Mouse (Mus musculus): ENCODE measurements around the gene Pank2.
A peak's percentile ranks its signal among the peaks of the same experiment; 100 is the strongest.
"Not testable (repeated sequence)": the region's sequence is repeated elsewhere in the genome, so short reads cannot be mapped to it uniquely, and the experiment has no call there.

Gene Pank2

DNA sequence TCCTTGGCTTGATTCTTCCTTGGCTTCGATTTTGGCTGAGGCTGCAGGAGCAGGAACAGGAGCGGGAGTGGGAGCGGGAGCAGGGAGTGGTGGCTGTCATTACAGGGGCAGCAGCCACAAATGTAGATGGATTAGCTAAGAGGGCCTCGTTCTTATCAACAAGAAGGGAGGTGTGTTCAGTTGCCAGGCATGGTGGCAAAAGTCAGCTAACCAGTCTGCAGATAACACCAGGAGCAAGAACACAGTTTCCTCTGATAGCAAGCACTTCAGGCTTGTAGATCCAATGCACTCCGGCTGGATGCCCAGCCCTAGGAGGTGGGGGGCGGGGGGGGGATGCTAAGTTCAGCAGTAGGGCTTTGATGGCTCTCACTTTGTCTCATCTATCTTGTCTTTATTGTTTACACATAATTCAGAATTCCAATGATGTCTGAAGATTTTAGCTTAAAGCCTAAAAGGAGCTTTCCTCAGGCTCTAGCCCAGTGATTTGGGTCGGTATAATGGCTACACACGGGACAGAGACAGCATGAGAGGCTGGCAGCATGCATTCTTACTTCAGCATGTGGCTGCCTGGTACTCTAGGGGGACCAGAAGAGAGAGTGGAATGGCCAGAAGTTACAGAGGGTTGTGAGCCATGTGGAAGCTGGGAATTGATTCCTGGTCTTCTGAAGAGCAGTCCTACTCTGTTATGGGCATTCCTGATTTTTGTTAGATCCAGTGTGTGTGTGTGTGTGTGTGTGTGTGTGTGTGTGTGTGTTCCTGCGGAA lies 1.6 kb upstream of the Pank2 start:
- no peak for DNase-seq (ENCODE audit: low read depth, low spot score)

DNA sequence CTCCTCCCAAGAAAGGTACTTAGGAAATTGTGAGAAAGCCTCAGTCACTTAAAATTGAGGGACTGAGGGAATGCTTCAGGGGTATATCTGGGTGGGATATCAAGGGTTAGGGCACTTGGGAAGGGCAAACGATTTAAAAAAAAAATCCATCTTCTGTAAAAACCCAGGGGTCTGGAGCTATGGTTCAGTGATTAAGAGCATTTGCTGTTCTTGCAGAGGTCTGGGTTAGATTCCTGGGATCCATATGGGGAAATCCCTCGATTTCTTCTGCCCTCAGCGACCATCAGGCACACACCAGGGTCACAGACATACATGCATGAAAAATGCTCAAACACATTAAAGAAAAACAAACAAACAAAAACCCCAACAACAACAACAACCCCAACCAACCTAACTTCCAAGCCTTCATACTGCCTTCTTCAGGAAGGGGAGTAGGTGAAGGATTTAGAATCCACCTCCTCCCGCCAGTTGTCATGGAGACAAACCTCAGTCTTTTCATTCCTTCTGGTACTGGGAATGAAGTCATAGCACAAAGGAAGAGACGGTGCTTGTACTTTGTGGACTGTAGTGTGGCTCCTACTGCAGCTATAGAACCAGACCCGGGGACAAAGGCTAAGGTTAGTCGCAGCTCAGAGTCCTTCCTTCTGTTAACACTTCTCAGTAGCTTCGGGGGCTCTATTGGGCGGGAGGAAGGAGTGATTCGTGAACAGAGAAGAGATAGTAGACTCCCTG lies 648 bp upstream of the Pank2 start:
- no peak for DNase-seq (ENCODE audit: low read depth, low spot score)

DNA sequence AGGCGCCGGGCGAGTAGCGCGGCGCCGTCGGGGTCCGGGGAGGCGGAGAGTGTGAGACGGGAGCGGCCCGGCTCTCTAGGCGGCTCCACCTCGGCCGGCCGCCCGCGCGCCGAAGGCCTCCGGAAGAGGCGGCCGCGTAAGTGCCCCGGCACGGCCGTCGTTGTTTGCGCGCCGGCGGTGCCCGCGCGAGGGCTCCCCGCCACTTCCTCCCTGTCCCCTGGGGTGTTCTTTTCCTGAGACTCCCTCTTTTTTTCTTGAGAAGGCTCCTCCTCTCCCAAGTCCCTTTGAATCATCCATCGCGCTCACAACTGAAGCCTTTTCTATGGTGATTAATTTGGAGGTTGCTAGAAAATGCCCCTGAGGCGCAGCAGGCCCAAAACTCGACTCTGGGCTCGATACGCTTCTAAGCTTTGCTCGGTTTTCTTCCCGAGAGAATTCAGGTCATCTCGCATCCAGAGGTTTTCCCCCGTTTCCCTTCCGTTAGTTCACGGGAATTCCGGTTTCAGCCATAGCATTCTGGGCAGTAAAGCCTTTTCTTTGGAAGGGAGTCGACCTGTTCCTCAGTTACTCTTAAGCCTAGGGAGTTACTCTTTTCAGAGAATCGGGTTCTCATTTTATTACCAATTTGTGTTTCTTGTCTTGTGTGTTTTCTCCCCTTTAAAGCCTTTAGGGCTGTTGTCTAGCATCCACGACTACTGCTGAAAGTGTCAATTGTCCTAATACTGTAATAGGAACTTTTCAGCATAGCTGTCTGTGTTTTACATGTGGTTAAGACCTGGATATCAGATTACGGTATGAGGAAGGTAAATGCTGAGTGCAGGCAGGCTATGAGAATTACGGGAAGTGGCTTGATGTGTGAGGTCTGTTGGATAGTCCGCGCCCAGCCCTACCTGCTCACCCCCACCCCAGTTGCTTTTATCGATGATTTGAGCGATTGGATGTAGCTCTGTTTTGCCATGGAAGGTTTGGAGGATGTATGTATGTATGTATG lies 680 bp downstream of the Pank2 start:
- DNase-seq (ENCODE audit: low read depth, low spot score) = peak; percentile 42

DNA sequence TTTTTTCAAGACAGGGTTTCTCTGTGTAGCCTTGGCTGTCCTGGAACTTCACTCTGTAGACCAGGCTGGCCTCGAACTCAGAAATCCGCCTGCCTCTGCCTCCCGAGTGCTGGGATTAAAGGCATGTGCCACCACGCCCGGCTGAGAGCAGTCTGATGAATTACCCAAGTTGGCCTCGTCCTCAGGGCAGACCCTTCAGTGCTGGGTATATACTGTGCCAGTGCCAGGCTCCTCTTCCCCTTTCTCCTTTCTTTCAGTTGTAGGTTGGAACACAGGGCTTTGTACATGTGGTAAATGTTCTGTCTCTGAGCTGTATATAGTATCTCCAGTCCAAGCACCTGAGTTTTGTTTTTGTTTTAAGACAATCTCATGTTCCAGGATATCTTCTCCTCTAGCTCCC lies 1.7 kb downstream of the Pank2 start:
- no peak for DNase-seq (ENCODE audit: low read depth, low spot score)

DNA sequence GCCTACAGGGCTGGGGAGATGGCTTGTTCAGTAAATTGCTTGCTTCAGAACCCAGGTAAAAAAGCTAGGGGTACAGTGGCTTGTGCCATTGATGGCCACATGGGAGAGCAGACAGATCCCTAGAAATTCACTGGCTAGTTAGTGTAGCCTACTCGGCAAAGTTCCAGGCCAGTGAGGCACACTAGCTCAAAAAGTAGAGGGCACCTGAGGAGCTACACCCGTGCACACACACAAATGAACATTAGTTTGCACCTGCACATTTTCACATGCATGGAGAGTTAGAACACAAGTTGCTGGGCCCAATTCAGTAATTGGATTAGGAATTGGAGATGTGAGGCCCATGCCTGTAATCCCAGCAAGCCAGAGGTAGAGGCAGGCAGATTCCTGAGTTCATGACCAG lies 2.8 kb downstream of the Pank2 start:
- DNase-seq (ENCODE audit: low read depth, low spot score) = no peak

DNA sequence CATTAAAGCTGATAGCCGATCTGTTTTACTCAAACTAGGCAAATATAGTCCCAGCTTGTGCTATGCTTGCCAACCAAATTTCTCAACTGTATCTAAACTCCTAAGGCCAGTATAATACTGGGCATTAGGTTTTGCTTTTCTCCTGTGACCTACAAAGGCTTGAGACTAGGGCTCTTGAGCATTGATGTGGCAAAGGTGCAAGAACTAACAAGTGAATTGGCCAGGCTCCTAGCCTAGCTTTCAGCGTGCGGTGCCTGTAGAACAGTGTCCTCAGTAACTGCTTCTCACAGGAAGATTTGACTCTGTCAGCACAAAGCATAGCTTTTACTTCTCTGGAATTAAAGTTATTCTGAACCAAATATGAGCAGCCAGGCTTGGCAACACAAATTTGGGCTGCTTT lies 13.2 kb downstream of the Pank2 start:
- DNase-seq (ENCODE audit: low read depth, low spot score) = no peak

DNA sequence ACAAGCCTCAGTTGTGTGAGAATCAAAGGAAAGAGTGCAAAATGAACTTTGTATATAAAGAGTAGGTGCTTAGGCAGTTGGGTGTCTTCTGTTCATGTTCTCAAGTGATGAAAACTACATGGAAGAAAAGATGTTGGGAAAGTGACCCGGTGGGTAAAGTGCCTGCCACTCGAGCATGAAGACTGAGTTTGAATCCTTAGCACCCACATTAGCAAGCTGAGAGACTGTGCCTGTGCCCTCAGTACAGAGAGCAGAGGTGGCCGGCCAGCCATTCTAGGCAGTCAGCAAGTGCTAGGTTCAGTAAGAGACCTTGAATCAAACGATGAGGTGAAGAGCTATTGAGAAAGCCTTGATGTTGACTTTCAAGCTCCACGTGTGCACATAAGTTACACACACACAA lies 14.4 kb downstream of the Pank2 start:
- DNase-seq (ENCODE audit: low read depth, low spot score) = no peak

DNA sequence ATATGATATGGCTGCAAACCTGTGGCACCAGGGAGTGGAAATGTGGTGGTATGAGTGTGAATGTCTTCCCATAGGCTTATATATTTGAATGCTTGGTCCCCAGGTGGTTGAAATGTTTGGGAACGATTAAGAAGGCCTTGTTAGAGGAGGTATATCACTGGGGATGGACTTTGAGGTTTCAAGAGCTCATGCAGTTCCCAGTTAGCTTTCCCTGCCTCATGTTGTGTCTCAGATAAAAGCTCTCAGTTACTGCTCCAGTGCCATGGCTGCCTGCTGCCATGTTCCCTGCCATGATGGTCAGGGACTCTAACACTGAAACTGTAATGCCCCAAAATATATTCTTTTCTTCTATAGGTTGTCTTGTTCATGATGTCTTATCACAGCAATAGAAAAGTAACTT lies 19.3 kb downstream of the Pank2 start:
- DNase-seq (ENCODE audit: low read depth, low spot score) = no peak

DNA sequence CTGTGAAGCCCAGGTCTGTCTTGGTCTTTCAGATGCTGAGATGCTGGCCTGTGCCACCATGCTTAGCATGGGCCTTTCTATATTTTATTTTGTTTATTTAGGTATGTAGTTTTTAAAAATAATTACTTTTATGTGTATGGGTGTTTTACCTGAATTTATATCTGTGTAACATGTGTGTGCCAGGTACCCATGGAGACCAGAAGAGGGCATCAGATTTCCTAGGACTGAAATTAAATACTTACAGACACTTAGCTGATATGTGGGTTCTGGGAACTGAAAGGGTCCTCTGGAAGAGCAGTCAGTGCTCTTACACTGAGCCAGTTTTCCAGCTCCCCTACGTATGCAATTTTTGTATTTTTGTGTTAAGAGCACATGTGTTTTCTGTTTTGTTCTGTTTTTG lies 24.0 kb downstream of the Pank2 start:
- no peak for DNase-seq (ENCODE audit: low read depth, low spot score)

DNA sequence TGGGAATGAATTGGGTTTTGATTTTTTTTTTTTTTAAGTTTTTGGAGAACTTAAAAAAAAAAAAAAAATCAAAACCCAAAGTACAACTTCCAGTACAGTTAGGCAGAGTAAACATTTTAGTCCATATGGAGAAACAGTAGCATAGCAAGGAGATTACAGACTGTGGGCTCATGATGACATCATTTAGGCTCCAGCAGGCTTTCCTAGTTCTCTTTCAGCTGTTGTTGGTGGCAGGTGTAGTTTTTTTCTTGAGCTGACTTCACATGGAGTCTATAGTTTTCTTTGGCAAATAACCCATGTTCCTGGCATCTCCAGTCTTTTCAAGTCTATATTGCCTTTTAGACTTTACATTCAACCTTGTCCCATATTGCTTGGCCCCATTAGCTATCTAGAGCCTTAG lies 28.4 kb downstream of the Pank2 start:
- no peak for DNase-seq (ENCODE audit: low read depth, low spot score)

DNA sequence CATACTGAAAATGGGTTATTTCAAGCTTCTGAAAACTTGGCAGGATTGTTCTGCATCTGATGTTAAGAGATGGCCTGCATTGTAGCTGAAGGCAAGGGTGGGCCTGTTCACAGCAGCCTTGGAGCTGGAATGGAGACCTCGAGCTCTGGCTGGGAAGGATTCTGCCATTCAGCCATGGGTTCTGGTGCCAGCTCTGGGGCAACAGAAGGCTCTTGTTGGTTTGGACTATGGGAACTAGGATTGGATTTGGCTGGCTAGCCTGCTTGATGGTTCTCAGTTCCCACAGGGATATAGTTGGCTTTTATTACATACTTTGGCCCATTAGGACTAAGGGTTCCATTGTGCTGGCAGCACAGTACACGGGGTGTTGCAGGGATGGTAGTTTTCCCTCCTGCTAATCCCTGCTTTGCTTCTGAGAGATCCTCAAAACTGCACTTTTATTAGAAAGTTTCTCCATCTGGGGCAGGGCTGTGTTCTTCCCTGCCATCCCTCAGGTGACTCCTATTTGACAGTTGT lies 34.5 kb downstream of the Pank2 start:
- no peak for DNase-seq (ENCODE audit: low read depth, low spot score)

DNA sequence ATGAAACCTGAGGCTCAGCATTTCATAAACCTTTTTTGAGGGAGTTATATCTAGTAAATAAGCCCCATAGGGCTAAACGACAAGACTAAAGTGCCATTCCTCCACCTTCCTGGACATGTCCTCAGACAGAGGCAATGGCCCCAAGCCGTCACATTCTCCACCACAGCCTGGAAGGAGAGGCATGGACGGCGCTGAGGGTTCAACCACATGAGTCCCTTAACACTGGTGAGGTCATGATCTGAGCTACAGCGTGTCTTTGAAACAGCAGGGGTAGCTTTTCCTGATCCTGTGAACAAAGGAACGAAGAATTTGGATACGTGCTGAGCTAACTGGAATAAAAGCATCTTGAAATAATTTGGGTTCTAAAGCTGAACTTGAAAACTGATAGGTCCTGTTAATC lies 36.4 kb downstream of the Pank2 start:
- DNase-seq (ENCODE audit: low read depth, low spot score) = not testable (repeated sequence)

DNA sequence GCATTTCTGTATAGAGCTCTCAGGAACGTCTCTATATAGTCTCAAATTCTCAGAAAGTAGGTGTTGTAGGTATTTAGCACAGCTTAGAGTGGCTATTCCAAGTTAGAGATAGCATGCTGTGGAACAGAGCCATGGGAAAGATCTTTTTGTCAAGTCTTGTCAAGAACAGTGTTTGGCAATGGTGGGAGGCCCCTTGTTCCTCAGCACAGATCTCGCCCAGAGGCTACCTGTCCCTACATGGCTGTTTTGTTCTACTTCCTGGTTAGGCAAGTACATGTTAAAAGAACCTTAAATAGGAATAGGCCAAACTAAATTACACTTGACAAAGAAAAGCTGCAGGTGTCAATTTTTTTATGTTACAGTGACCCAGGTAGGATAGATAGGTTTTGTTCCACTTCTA lies 38.2 kb downstream of the Pank2 start:
- DNase-seq (ENCODE audit: low read depth, low spot score) = no peak

DNA sequence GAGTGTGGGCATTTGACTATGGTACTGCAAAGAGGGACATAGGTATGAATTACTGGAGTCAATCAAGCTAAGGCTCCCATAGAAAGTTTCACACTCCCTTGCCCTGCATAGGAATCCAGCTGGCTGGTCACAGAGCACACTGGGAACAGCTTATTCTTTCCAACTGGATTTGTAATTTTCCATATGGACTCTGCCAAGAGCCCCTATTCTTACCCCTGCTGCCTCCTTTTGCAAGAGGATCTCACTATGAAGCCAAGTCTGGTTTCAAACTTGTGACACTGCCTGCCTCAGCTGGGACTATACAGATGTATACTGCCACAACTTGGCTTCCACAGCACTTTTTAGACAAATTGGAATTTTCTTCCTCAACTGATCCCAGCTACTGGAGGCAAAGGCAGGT lies 39.3 kb downstream of the Pank2 start:
- DNase-seq (ENCODE audit: low read depth, low spot score) = no peak

DNA sequence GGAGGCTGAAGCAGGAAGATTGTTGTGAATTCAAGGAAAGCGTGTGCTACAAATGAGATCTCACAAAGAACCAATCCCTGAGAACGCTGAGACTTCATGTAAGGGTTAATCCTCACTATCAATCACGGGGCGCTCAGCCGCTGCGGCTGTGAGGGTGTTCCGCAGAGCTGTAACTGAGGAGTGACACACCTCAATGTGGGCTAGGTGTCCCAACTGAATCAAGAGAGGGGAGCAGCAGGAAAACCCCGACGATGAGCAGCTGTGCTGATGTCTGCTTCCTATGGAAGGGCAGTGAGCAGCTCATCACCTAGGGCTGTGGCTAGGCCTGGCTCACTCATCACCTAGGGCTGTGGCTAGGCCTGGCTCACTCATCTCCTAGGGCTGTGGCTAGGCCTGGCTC lies 42.2 kb downstream of the Pank2 start:
- no peak for DNase-seq (ENCODE audit: low read depth, low spot score)

DNA sequence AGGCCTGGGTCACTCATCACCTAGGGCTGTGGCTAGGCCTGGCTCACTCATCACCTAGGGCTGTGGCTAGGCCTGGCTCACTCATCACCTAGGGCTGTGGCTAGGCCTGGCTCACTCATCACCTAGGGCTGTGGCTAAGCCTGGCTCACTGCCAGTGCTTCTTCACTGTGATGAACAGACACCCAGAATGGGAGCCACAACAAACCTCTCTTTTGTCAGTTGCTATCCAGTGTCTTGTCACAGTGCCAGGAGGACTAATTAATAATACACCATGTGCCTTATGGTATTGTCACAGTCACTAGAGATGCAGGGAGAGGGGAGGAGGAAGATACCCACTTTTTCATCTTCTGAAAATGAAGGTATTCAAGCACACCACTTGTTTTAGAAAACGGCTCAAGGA lies 42.9 kb downstream of the Pank2 start:
- DNase-seq (ENCODE audit: low read depth, low spot score) = not testable (repeated sequence)

DNA sequence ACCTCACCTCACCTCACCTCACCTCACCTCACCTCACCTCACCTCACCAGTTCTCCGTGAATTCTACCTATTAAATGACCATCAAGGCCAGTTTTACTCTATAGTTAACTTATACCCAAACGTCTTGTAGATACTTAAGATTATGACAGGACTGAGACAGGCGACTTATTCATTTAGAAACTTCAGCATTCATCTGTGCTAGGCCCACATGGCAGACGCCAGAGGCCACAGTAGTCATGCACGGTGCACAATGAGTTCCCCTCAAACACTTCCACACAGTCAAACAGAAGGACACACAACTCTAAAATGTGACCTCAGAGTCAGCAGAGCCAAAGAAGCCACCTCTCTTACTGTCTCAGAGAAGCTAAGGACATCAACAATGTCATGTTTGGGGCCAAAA lies 45.1 kb downstream of the Pank2 start:
- no peak for DNase-seq (ENCODE audit: low read depth, low spot score)

DNA sequence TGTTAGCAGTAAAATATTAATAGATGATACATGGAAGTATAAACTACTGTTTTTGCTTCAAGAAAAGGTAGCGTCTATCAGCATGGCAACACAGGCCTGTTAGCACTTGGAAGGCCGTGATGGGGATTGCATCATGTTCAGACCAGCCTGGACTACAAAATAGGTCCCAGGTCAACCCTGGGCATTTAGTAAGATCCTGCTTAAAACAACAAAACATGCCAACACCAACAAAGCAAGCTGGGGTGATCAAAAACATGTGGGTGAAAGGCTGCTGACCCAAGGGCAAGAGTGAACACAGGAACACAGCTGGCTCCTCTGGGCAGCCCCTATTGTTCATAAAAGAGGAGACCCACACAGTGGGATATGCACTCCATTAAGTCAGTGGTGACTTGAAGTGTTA lies 45.5 kb downstream of the Pank2 start:
- no peak for DNase-seq (ENCODE audit: low read depth, low spot score)

DNA sequence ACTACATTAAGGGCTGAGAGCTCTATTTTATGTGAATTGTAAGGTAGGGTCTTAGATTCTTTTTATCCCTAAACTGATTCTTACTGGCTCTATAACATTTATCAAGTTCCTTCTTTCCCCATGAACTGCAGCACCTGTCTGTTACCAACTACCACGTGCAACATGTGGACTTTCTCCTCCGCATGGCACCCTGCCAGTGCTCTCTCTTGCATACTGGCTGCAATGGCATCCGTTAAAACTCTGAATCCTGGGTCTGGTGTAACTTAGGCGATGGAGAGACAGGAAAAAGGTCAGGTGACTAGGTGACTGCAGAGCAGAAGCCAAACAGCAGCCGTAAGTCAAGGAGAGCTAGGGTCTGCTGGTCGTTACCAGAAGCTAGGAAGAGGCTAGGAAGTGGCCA lies 47.0 kb downstream of the Pank2 start:
- DNase-seq (ENCODE audit: low read depth, low spot score) = no peak

DNA sequence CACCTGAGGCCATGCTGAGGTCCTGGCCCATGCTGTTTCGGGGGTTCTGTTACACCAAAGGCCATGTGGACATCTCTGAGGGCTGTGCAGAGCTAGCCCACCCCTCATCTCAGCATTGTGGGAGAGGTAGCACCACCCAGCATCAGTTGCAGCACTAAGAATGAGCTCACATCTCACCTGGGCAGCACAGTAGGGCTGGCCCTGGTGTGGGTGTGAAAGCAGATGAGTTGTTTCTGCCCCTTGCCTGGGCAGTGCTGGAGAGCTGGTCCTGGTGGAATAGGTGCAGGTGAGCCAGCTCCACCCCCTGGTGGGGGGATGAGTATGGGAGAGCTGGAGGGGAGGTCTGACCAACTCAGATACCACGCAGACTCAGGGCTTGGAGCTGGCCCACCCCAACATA lies 53.9 kb downstream of the Pank2 start:
- DNase-seq (ENCODE audit: low read depth, low spot score) = no peak

DNA sequence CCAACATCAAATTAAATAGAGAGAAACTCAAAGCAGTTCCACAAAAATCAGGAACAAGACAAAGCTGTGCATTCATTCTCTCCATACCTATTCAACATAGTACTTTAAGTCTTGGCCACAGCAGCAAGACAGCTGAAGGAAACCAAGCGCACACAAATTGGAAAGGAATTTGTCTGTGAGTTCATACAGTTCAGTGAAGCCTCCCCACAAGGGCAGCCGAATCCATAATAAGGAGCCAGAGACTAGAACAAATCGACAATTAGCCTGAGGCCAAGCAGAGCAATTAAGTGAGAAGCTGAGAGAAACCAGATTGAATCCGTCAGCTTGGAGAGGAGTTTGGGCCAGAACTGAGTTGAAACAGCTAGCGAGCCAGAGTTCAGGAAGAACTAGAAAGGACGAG lies 57.1 kb downstream of the Pank2 start:
- no peak for DNase-seq (ENCODE audit: low read depth, low spot score)

DNA sequence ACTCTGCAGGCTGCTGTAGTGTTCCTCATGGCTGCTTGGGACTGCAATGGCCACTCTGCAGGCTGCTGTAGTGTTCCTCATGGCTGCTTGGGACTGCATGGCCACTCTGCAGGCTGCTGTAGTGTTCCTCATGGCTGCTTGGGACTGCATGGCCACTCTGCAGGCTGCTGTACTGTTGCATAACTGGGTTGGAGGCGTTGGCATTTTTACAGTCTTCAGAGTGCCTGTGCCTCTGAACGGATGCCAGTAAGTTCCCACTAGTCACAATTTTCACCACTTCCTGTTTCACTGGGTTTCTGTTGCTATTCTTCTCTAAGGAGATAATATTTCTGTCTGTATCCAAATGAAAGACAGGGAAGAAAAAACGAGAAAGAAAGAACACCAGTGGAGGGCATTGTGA lies 58.9 kb downstream of the Pank2 start:
- peak; percentile 62 for DNase-seq (ENCODE audit: low read depth, low spot score)

Measured in CD4-positive, CD25-positive, alpha-beta regulatory T cell, adult 2 months (primary cell).